Mouse (Mus musculus): Measurements from ENCODE around the gene Dpy19l3. TPM values are rescaled to one million over a fixed set of nuclear protein-coding genes. Genes with fewer than 3 reads are reported as not detected.

Dpy19l3 gene
- polyA plus RNA-seq, 1 experiment from 2014 or later = 43.7 TPM

DNA sequence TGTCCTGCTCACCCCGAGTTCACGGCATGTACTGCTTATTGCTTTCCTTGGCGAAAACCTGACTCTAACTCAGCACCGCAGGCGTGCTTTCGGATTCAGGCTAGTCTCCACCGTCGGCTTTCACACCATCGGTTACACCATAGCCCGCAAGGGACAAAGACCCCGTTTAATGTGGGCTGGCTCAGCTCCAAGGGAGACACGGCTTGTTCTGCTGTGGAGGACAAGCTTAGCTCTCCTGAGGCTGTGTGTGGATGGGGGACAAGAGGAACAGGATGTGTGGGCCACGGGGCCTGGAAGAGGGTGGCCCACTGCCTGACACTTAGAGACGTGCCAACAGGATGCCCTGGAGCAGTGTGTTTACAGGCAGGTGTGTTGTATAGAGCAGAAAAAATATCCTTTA is 62.1 kb downstream of the Dpy19l3 start:
- Histone ChIP-seq H3K4me2 (ENCODE audit: low read depth, severe bottlenecking) (no peak overlapping the region), H3K36me3 (ENCODE audit: control insufficient read depth, insufficient read depth, low read length) (peaks cover 8% of the 10 kb centered on the region; the same call in 1 of the 2 replicates), H3K4me3 (ENCODE audit: low read depth, low read length) (no peak overlapping the region), H3K27ac (replicated peaks; ENCODE audit: low read depth, low read length) (no peak overlapping the region), H3K9me3 (ENCODE audit: control insufficient read depth, low read length) (0 out of 2 replicates have a peak, but pooled peaks cover 3% of the 10 kb centered on the region), H3K4me1 (ENCODE audit: control insufficient read depth, insufficient read depth, low read length) (0 out of 2 replicates have a peak, but pooled peaks cover 6% of the 10 kb centered on the region), H3K9ac (ENCODE audit: low read length) (no peak overlapping the region), H3K27me3 (ENCODE audit: control insufficient read depth, insufficient read depth, low read length) (no peaks in the 10 kb centered on the region)
- ATAC-seq (ENCODE audit: insufficient number of reproducible peaks, low FRiP score, low TSS enrichment, low read depth) = no peak
- 93% methylated on average over 14 of the region's 14 CpGs for WGBS
- no peak for DNase-seq (ENCODE audit: low spot score)

DNA sequence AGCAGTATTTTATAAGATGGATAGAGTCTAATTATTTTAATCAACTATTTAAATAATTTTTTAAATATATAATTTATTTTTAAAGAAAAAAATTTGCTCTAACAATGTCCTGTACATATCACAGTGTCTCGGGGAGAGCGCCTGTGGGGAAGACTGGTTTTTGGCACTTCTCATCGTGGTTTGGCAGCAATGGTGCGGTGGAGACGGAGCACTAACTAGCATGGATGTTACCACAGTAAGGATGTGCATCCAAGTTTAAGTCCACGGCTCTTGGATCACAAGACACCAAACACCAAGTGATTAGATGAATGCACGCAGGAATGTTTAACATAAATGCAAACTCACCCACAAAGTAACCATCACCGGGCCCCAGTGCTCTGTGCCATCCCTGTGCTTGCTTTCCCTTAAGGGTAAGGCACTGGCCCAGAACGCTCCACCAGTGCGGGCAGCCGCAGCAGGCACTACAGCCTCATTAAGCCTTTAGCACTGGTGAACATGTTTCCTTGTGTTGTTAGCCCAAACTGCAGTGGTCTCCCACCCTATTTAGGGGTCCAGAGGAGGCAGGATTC is 65.4 kb downstream of the Dpy19l3 start:
- peaks cover 6% of the 10 kb centered on the region; the same call in 1 of the 2 replicates for H3K36me3 ChIP-seq (ENCODE audit: control insufficient read depth, insufficient read depth, low read length)
- no peak overlapping the region for H3K27ac ChIP-seq (replicated peaks; ENCODE audit: low read depth, low read length)
- ATAC-seq (ENCODE audit: insufficient number of reproducible peaks, low FRiP score, low TSS enrichment, low read depth) = no peak
- no peaks in the 10 kb centered on the region for H3K9me3 ChIP-seq (ENCODE audit: control insufficient read depth, low read length)
- H3K4me1 ChIP-seq (ENCODE audit: control insufficient read depth, insufficient read depth, low read length) = 0 out of 2 replicates have a peak, but pooled peaks cover 6% of the 10 kb centered on the region
- H3K27me3 ChIP-seq (ENCODE audit: control insufficient read depth, insufficient read depth, low read length) = no peaks in the 10 kb centered on the region
- 88% methylated on average over 11 of the region's 11 CpGs for WGBS
- H3K9ac ChIP-seq (ENCODE audit: low read length) = no peak overlapping the region
- no peak overlapping the region for H3K4me2 ChIP-seq (ENCODE audit: low read depth, severe bottlenecking)
- no peak for DNase-seq (ENCODE audit: low spot score)
- no peak overlapping the region for H3K4me3 ChIP-seq (ENCODE audit: low read depth, low read length)

DNA sequence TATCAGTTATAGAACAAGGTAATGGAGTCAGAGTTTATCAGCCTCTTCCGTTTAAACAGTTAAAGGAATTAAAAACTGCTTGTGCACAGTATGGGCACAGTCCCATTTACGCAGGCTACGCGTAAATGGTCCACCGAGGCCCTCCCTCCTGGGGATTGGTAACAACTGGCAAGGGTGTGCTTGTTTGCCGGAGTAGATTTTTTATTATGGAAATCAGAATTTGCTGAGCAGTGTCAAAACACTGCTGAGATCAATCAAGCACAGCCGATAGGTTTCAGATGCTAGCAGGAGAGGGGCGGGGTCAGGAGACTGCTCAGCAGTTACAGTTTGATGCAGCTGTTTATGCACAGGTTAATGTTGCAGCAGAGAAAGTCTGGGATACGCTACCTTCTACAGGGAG is 66.0 kb downstream of the Dpy19l3 start:
- ATAC-seq (ENCODE audit: insufficient number of reproducible peaks, low FRiP score, low TSS enrichment, low read depth) (no peak), DNase-seq (ENCODE audit: low spot score) (no peak)
- Histone ChIP-seq H3K36me3 (ENCODE audit: control insufficient read depth, insufficient read depth, low read length) (peaks cover 6% of the 10 kb centered on the region; the same call in 1 of the 2 replicates), H3K27ac (replicated peaks; ENCODE audit: low read depth, low read length) (no peak overlapping the region), H3K4me3 (ENCODE audit: low read depth, low read length) (no peak overlapping the region), H3K4me1 (ENCODE audit: control insufficient read depth, insufficient read depth, low read length) (0 out of 2 replicates have a peak, but pooled peaks cover 6% of the 10 kb centered on the region), H3K9ac (ENCODE audit: low read length) (no peak overlapping the region), H3K27me3 (ENCODE audit: control insufficient read depth, insufficient read depth, low read length) (no peaks in the 10 kb centered on the region), H3K4me2 (ENCODE audit: low read depth, severe bottlenecking) (no peak overlapping the region), H3K9me3 (ENCODE audit: control insufficient read depth, low read length) (no peaks in the 10 kb centered on the region)
- WGBS = 61% methylated on average over 9 of the region's 9 CpGs

DNA sequence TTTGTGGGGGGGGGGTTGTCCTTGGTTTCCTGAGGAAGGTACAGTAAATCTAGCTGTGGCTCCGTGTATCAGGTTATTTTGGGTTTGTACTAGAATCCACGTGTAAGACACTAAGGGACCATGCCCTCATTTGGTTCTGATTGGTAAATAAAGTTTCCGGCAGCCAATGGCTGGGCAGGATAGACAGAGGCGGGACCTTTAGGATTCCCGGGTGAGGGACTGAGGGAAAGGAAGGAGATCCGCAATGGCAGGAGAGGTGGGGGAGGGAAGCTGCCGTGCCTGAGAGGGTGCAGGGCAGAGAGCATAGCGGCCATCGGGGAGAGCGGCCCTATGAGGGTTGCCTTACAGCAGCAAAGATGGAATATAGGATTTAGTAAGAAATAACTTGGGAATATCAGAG is 67.0 kb downstream of the Dpy19l3 start:
- Histone ChIP-seq H3K4me1 (ENCODE audit: control insufficient read depth, insufficient read depth, low read length) (0 out of 2 replicates have a peak, but pooled peaks cover 6% of the 10 kb centered on the region), H3K4me3 (ENCODE audit: low read depth, low read length) (no peak overlapping the region)
- WGBS = 18% methylated on average over 10 of the region's 10 CpGs

DNA sequence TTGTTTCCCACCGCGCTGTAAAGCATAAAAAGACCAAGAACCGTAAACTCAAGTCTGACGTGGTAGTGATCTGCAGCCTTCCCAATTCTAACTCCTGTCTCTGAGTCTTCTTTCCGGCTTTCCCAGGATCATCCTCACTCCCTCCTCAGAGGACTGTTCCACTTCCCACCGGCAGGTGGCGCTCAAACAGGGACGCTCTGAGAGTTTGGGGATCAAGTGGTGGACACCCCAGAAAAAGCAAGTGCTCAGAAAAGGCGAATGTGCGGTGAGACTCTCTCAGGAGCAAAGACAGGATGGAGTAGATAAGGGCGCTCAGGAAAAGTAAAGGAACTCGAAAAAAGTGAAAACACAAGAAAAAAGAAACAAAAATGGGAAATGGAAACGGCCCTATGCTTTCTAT is 67.5 kb downstream of the Dpy19l3 start:
- ATAC-seq (ENCODE audit: insufficient number of reproducible peaks, low FRiP score, low TSS enrichment, low read depth) (no peak), DNase-seq (ENCODE audit: low spot score) (peak; percentile 66)
- WGBS = 30% methylated on average over 13 of the region's 13 CpGs
- H3K27me3 ChIP-seq (ENCODE audit: control insufficient read depth, insufficient read depth, low read length) = no peaks in the 10 kb centered on the region
- H3K9ac ChIP-seq (ENCODE audit: low read length) = no peak overlapping the region
- H3K36me3 ChIP-seq (ENCODE audit: control insufficient read depth, insufficient read depth, low read length) = peaks cover 6% of the 10 kb centered on the region; the same call in 1 of the 2 replicates
- H3K4me2 ChIP-seq (ENCODE audit: low read depth, severe bottlenecking) = no peak overlapping the region
- 0 out of 2 replicates have a peak overlapping the region, but pooled peaks have one; percentile 30 for H3K27ac ChIP-seq (replicated peaks; ENCODE audit: low read depth, low read length)
- H3K4me3 ChIP-seq (ENCODE audit: low read depth, low read length) = no peak overlapping the region
- no peaks in the 10 kb centered on the region for H3K9me3 ChIP-seq (ENCODE audit: control insufficient read depth, low read length)
- 0 out of 2 replicates have a peak, but pooled peaks cover 6% of the 10 kb centered on the region for H3K4me1 ChIP-seq (ENCODE audit: control insufficient read depth, insufficient read depth, low read length)

More for the DNA sequence above, 67.0 kb downstream of the Dpy19l3 start:
- no peak overlapping the region for H3K4me2 ChIP-seq (ENCODE audit: low read depth, severe bottlenecking)
- ATAC-seq (ENCODE audit: insufficient number of reproducible peaks, low FRiP score, low TSS enrichment, low read depth) = no peak
- H3K9ac ChIP-seq (ENCODE audit: low read length) = no peak overlapping the region
- peak; percentile 36 for DNase-seq (ENCODE audit: low spot score)
- no peaks in the 10 kb centered on the region for H3K27me3 ChIP-seq (ENCODE audit: control insufficient read depth, insufficient read depth, low read length)
- no peaks in the 10 kb centered on the region for H3K9me3 ChIP-seq (ENCODE audit: control insufficient read depth, low read length)
- H3K36me3 ChIP-seq (ENCODE audit: control insufficient read depth, insufficient read depth, low read length) = peaks cover 6% of the 10 kb centered on the region; the same call in 1 of the 2 replicates
- H3K27ac ChIP-seq (replicated peaks; ENCODE audit: low read depth, low read length) = no peak overlapping the region

DNA sequence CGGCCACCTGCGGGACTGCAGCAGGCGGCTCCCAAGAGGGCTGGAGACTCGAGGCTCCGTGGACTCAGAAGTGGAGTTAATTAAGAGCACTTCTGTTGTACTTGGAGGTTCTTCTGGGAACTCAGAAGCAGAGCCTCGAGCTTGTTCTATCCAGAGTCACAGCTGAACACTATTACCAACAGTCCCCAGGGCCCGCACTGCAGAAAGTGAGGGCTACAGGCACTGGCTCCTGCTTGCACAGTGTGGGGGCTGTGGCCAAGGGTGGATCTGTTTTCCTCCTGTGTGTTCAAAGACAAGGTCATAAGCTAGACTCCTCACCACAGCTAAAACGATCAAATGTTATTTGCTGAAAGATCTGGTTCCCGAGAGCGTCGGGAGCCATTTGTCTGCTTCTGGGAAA is 68.0 kb downstream of the Dpy19l3 start:
- no peak overlapping the region for H3K4me2 ChIP-seq (ENCODE audit: low read depth, severe bottlenecking)

DNA sequence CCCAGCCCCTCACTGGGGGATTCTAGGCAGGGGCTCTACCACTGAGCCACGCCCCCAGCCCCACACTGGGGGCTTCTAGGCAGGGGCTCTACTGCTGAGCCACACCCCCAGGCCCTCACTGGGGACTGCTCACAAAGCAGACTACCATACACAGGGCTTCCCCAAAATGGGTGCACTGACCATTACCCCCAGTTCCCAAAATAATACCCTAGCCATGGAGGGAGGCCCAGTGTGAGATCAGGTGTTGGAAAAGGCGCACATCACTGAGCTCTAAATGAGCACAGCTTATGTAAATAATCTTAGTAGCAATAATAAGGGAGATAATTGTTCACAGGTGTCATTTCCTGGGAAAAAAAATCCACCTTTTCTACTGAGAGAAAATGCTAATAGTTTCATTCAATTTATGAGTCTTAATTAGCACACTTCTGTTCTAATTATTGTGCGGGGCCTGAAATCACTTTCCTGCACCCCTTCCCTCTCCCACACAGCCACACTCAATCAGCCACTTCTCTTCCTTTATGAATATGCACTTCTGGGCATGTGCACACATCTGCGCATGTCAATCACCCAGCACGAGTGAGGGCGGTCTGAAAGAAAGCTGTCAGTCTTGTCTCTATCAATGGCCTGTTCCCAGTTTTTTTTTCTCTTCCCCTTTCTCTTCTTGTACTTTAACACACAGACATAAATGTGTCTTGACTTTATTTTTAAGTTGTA is 70.7 kb downstream of the Dpy19l3 start:
- Histone ChIP-seq H3K27me3 (ENCODE audit: control insufficient read depth, insufficient read depth, low read length) (no peaks in the 10 kb centered on the region), H3K9me3 (ENCODE audit: control insufficient read depth, low read length) (no peaks in the 10 kb centered on the region), H3K4me1 (ENCODE audit: control insufficient read depth, insufficient read depth, low read length) (0 out of 2 replicates have a peak, but pooled peaks cover 6% of the 10 kb centered on the region), H3K9ac (ENCODE audit: low read length) (no peak overlapping the region), H3K27ac (replicated peaks; ENCODE audit: low read depth, low read length) (no peak overlapping the region), H3K36me3 (ENCODE audit: control insufficient read depth, insufficient read depth, low read length) (no peaks in the 10 kb centered on the region), H3K4me2 (ENCODE audit: low read depth, severe bottlenecking) (no peak overlapping the region), H3K4me3 (ENCODE audit: low read depth, low read length) (no peak overlapping the region)
- ATAC-seq (ENCODE audit: insufficient number of reproducible peaks, low FRiP score, low TSS enrichment, low read depth) (no peak), DNase-seq (ENCODE audit: low spot score) (no peak)
- WGBS = 81% methylated on average over 6 of the region's 6 CpGs

More for the DNA sequence above, 68.0 kb downstream of the Dpy19l3 start:
- ATAC-seq (ENCODE audit: insufficient number of reproducible peaks, low FRiP score, low TSS enrichment, low read depth) = no peak
- no peak for DNase-seq (ENCODE audit: low spot score)
- Histone ChIP-seq H3K9me3 (ENCODE audit: control insufficient read depth, low read length) (no peaks in the 10 kb centered on the region), H3K36me3 (ENCODE audit: control insufficient read depth, insufficient read depth, low read length) (0 out of 2 replicates have a peak, but pooled peaks cover 2% of the 10 kb centered on the region), H3K27ac (replicated peaks; ENCODE audit: low read depth, low read length) (0 out of 2 replicates have a peak overlapping the region, but pooled peaks have one; percentile 30), H3K9ac (ENCODE audit: low read length) (no peak overlapping the region), H3K4me1 (ENCODE audit: control insufficient read depth, insufficient read depth, low read length) (0 out of 2 replicates have a peak, but pooled peaks cover 6% of the 10 kb centered on the region), H3K4me3 (ENCODE audit: low read depth, low read length) (no peak overlapping the region), H3K27me3 (ENCODE audit: control insufficient read depth, insufficient read depth, low read length) (no peaks in the 10 kb centered on the region)
- WGBS = 61% methylated on average over 11 of the region's 11 CpGs

DNA sequence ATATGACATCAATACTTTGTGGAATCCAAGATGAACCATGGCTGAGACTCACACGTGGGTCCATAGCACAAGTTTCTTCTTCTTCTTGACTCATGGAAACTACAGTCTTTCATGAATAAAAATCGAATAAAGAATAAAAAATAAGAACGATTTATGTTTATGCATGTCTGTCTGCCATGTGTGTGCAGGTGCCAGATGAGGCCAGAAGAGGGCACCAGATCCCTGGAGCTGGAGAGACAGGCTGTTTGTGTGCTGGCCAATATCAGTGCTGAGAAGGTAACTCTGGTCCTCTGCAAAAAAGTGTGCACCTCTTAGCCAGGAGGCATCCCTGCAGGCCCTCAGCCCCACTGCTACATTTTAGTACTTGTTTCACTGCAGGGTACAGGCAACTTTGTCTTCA is 72.7 kb downstream of the Dpy19l3 start:
- H3K4me2 ChIP-seq (ENCODE audit: low read depth, severe bottlenecking) = no peak overlapping the region
- H3K9me3 ChIP-seq (ENCODE audit: control insufficient read depth, low read length) = no peaks in the 10 kb centered on the region; the same call in 1 of the 2 replicates
- WGBS = 75% methylated on average over 3 of the region's 3 CpGs
- H3K4me3 ChIP-seq (ENCODE audit: low read depth, low read length) = no peak overlapping the region
- no peak overlapping the region for H3K27ac ChIP-seq (replicated peaks; ENCODE audit: low read depth, low read length)
- no peak overlapping the region for H3K9ac ChIP-seq (ENCODE audit: low read length)
- no peak for DNase-seq (ENCODE audit: low spot score)
- no peaks in the 10 kb centered on the region for H3K4me1 ChIP-seq (ENCODE audit: control insufficient read depth, insufficient read depth, low read length)
- H3K36me3 ChIP-seq (ENCODE audit: control insufficient read depth, insufficient read depth, low read length) = no peaks in the 10 kb centered on the region
- no peaks in the 10 kb centered on the region for H3K27me3 ChIP-seq (ENCODE audit: control insufficient read depth, insufficient read depth, low read length)
- no peak for ATAC-seq (ENCODE audit: insufficient number of reproducible peaks, low FRiP score, low TSS enrichment, low read depth)

Measured in limb, embryonic 11.5 days (tissue).